Comparison of ENCODE assay signal across 9 mouse cellular contexts in the genomic region with DNA sequence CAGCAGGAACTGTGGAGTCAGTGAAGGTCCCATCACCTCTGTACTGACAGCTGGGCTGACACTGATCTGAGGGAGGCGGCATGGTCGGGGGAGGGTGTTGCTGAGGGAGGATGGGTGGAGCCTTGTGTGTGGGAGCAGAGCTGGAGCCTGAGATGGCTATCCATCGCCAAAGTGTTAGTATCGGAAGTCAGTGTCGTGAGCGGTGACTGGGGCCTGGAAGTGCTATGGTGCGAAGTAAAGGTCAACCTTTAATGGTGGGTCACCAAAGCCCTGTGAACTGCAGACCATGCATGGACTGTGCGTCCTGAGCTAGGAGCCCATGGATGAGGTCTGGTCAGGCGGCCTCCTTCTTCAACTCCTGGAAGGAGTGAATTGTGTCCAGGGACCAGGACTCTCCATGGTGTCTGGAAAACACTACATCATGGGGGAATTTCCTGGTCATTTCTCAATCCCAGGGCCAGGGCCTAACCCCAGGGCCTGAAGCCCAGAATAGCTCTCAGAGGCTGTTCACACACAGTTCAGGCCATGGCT. TPM values are rescaled to one million over a fixed set of nuclear protein-coding genes. Genes with fewer than 3 reads are reported as not detected.
DNase-seq lines count a peak whose midpoint lies in the region; ATAC-seq and TF ChIP-seq lines count a peak whose summit lies in the region.
"Had no signal": no experiment of that assay in that cellular context is flagged by ENCODE, and none has a peak within 500 bp of the region (broad histone marks: within the 10 kb centered on the region; RNA-seq: fewer than 3 reads in every experiment).

No protein-coding gene starts in this region.

- H3K4me2 ChIP-seq in kidney, postnatal 0 days (ENCODE audit: low read length), result no peak overlapping the region
- H3K4me2 ChIP-seq in stomach, embryonic 15.5 days, result peak overlapping the region; percentile 2; the same call in 1 of the 2 replicates

- H3K27ac ChIP-seq in kidney, postnatal 0 days, result peak overlapping the region; percentile 68
- no peak overlapping the region for H3K27ac ChIP-seq in stomach, embryonic 15.5 days

- no peak for TF ChIP-seq CTCF in kidney, postnatal 0 days (IDR thresholded peaks at IDR 0.05; ENCODE audit: low read depth)

- peaks cover 17% of the 10 kb centered on the region for H3K4me1 ChIP-seq in kidney, postnatal 0 days (replicated peaks; ENCODE audit: insufficient read depth, low read length)
- H3K4me1 ChIP-seq in stomach, embryonic 15.5 days, result peaks cover 43% of the 10 kb centered on the region

- whole genome bisulfite sequencing in kidney, postnatal 0 days, result 18% methylated on average over 9 of the region's 9 CpGs
- 45% methylated on average over 9 of the region's 9 CpGs for WGBS in stomach, embryonic 15.5 days

- peak; percentile 73 for DNase-seq in adrenal gland, adult 2 months
- DNase-seq in adrenal gland, postnatal 4 days (ENCODE audit: low spot score in 2 of 2), result no peak
- peak; percentile 35 for DNase-seq in ovary, postnatal 36 days (ENCODE audit: low spot score)
- DNase-seq in ovary, postnatal 14 days (ENCODE audit: low spot score), result no peak
- DNase-seq in kidney, postnatal 0 days (ENCODE audit: low spot score), result peak; percentile 84
- no peak for DNase-seq in right cerebral cortex, postnatal 14 days
- DNase-seq in frontal cortex, postnatal 14 days (ENCODE audit: low spot score in 2 of 2), result no peak
- DNase-seq: right cerebral cortex, postnatal 4 days had no signal

- no peak overlapping the region for H3K4me3 ChIP-seq in kidney, postnatal 0 days (replicated peaks; ENCODE audit: low read depth, low read length)
- H3K4me3 ChIP-seq in stomach, embryonic 15.5 days (replicated peaks), result no peak overlapping the region

- peak; percentile 51 for ATAC-seq in kidney, postnatal 0 days (replicated peaks; ENCODE audit: low FRiP score, low read depth)
- 0 out of 2 replicates have a peak, but pooled peaks have one; percentile 4 for ATAC-seq in stomach, embryonic 15.5 days (ENCODE audit: insufficient read depth, low FRiP score, low read depth)

- H3K9ac ChIP-seq in kidney, postnatal 0 days (ENCODE audit: low read depth, low read length), result 0 out of 2 replicates have a peak overlapping the region, but pooled peaks have one; percentile 18
- no peak overlapping the region for H3K9ac ChIP-seq in stomach, embryonic 15.5 days

- no peaks in the 10 kb centered on the region; the same call in 1 of the 2 replicates for H3K27me3 ChIP-seq in kidney, postnatal 0 days (ENCODE audit: insufficient read depth, low read length)
- H3K27me3 ChIP-seq in stomach, embryonic 15.5 days (replicated peaks), result no peaks in the 10 kb centered on the region

- H3K9me3 ChIP-seq in kidney, postnatal 0 days (replicated peaks; ENCODE audit: low read length), result no peaks in the 10 kb centered on the region
- no peaks in the 10 kb centered on the region for H3K9me3 ChIP-seq in stomach, embryonic 15.5 days

- no peaks in the 10 kb centered on the region for H3K36me3 ChIP-seq in kidney, postnatal 0 days (ENCODE audit: insufficient read depth, low read length)
- no peaks in the 10 kb centered on the region for H3K36me3 ChIP-seq in stomach, embryonic 15.5 days

RNA-seq across cellular contexts. Expression of gene Ptgir, which starts 0.7 kb away (rescaled TPM):
- 1 to 10 TPM in 1 of 2 experiments, under 1 TPM in 1; 0.98 to 3.8 TPM for total RNA-seq in adrenal gland, adult 2 months (2021)
- polyA plus RNA-seq in adrenal gland, adult 2 months (2012; rRNA removed), result 4.0 and 4.8 TPM in 2 replicates
- total RNA-seq in adrenal gland, postnatal 4 days (2021), result 1 to 10 TPM; 1.7 to 2.0 TPM
- polyA plus RNA-seq in kidney, postnatal 0 days (2015; fragmentation: Nextera tagmentation; extraction: Ambion mirVana), result 2.2 and 2.3 TPM in 2 replicates
- polyA plus RNA-seq in stomach, embryonic 15.5 days (2015; fragmentation: Nextera tagmentation; extraction: Ambion mirVana), result 2.4 and 2.5 TPM in 2 replicates

RNA-seq across cellular contexts. Expression of gene Gng8, which starts 14.0 kb away (rescaled TPM):
- under 1 TPM; 0.43 to 0.69 TPM for total RNA-seq in adrenal gland, adult 2 months (2021)
- polyA plus RNA-seq in adrenal gland, adult 2 months (2012; rRNA removed), result 1.0 and 1.7 TPM in 2 replicates
- total RNA-seq in adrenal gland, postnatal 4 days (2021), result 1 to 10 TPM; 2.4 to 4.0 TPM
- 7.3 and 8.9 TPM in 2 replicates for polyA plus RNA-seq in kidney, postnatal 0 days (2015; fragmentation: Nextera tagmentation; extraction: Ambion mirVana)
- 8.9 and 9.8 TPM in 2 replicates for polyA plus RNA-seq in stomach, embryonic 15.5 days (2015; fragmentation: Nextera tagmentation; extraction: Ambion mirVana)

RNA-seq across cellular contexts. Expression of gene Calm3, which starts 18.4 kb away (rescaled TPM):
- total RNA-seq in adrenal gland, adult 2 months (2021), result 100 to 1,000 TPM; 254 to 261 TPM
- polyA plus RNA-seq in adrenal gland, adult 2 months (2012; rRNA removed), result 402 and 408 TPM in 2 replicates
- total RNA-seq in adrenal gland, postnatal 4 days (2021), result 100 to 1,000 TPM; 330 to 344 TPM
- polyA plus RNA-seq in kidney, postnatal 0 days (2015; fragmentation: Nextera tagmentation; extraction: Ambion mirVana), result 134 and 136 TPM in 2 replicates
- 101 and 113 TPM in 2 replicates for polyA plus RNA-seq in stomach, embryonic 15.5 days (2015; fragmentation: Nextera tagmentation; extraction: Ambion mirVana)

RNA-seq across cellular contexts. Expression of gene Dact3, which starts 30.4 kb away (rescaled TPM):
- 1 to 10 TPM; 2.5 to 5.3 TPM for total RNA-seq in adrenal gland, adult 2 months (2021)
- polyA plus RNA-seq in adrenal gland, adult 2 months (2012; rRNA removed), result 16.2 and 22.1 TPM in 2 replicates
- 10 to 100 TPM; 12.7 to 13.7 TPM for total RNA-seq in adrenal gland, postnatal 4 days (2021)
- 3.7 and 4.3 TPM in 2 replicates for polyA plus RNA-seq in kidney, postnatal 0 days (2015; fragmentation: Nextera tagmentation; extraction: Ambion mirVana)
- polyA plus RNA-seq in stomach, embryonic 15.5 days (2015; fragmentation: Nextera tagmentation; extraction: Ambion mirVana), result 3.9 and 4.6 TPM in 2 replicates

RNA-seq across cellular contexts. Expression of gene Pnmal2, which starts 38.9 kb away (rescaled TPM):
- total RNA-seq in adrenal gland, adult 2 months (2021), result 10 to 100 TPM; 19.7 to 47.9 TPM
- 9.9 and 10.9 TPM in 2 replicates for polyA plus RNA-seq in adrenal gland, adult 2 months (2012; rRNA removed)
- 10 to 100 TPM; 40.7 to 42.6 TPM for total RNA-seq in adrenal gland, postnatal 4 days (2021)
- polyA plus RNA-seq in kidney, postnatal 0 days (2015; fragmentation: Nextera tagmentation; extraction: Ambion mirVana), result 7.0 and 8.1 TPM in 2 replicates
- polyA plus RNA-seq in stomach, embryonic 15.5 days (2015; fragmentation: Nextera tagmentation; extraction: Ambion mirVana), result 10.2 and 12.7 TPM in 2 replicates

Comparison
In these comparisons a context has a peak if more than half of its experiments do, and no peak if none do; other contexts are left out.
1. DNase-seq: peak in adrenal gland, adult 2 months (single experiment), ovary, postnatal 36 days (single experiment) and kidney, postnatal 0 days (single experiment); none in adrenal gland, postnatal 4 days (0 of 2), ovary, postnatal 14 days (single experiment), right cerebral cortex, postnatal 14 days (single experiment) and frontal cortex, postnatal 14 days (0 of 2).